Mouse (Mus musculus) layer of hippocampus, postnatal 10 days (tissue): ENCODE results near the gene Abhd17a. TPM values are rescaled to one million over a fixed set of nuclear protein-coding genes. Genes with fewer than 3 reads are reported as not detected.

ENCODE experiments used
- DNase-seq, 2 experiments: peaks; one replicate each; pipeline ENCODE4 v3.0.0; 2021; ENCODE audit warnings: low spot score in 2 of 2
- total RNA-seq, 2 experiments: library from RNA; stranded (reverse); gene quantifications; 2 replicates each; pipeline ENCODE4 v1.2.3; 2021

Abhd17a gene
- total RNA-seq, 2 experiments from 2014 or later = 179 to 191 TPM

DNA sequence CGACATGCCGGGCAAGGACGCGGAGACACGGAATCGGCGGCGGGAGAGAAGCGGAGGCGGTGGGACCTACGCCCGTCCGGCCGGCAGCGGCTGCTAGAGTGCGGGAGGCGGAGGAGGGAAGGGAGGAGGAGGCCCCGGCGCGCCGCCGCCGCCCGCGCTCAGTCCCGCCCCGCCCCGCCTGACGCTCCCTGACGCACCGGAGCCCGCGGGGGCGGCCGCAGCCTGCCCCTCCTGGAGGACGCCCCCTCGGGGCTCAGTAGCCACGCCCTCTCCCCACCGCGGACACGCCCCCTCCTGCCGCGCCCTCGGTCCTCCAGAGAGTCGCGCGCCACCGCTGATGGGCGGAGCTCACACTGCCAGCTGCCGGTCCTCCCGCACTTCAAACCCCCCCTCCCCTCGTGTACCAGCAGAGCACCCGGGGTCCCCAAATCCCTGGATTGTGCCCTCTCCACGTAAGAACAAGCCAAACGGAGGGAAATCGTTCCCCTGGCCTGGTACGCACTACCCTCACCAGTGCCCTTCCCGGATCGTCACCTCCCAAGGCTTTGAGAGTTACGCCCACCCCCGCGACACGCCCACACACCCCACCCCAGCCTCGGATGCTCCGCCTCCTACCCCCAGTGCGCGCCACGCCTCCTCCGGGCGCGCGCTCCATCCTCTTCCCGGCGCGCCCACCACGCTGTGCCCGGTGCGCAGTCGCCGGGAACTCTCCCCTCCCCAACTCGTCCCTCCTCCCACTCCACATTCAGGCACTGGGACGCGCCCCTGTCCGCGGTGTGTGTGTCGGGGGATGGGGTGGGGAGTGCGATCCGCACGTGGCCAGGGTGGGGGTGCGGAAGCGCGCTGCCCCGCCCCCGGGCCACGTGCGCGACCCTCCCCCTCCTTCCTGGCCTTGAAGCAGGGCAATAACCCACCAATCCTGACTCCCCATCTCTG lies 12.7 kb downstream of the Abhd17a start, which contains the start of gene Klf16:
Gene Klf16, minus strand, starts transcription at position 127 of the 936 bp plus-strand sequence.
- peak; percentile 97 to 98 for DNase-seq

- peak; percentile 60 to 72 for DNase-seq
Observed at GRCm38 (mm10) chr10:80576351-80577194, 13.6 kb downstream of the Abhd17a start.

- peak; percentile 8 to 31 for DNase-seq
Observed at GRCm38 (mm10) chr10:80575925-80576324, 14.2 kb downstream of the Abhd17a start.

- DNase-seq = peak; percentile 22 to 29
Observed at GRCm38 (mm10) chr10:80574896-80575295, 15.2 kb downstream of the Abhd17a start.

DNA sequence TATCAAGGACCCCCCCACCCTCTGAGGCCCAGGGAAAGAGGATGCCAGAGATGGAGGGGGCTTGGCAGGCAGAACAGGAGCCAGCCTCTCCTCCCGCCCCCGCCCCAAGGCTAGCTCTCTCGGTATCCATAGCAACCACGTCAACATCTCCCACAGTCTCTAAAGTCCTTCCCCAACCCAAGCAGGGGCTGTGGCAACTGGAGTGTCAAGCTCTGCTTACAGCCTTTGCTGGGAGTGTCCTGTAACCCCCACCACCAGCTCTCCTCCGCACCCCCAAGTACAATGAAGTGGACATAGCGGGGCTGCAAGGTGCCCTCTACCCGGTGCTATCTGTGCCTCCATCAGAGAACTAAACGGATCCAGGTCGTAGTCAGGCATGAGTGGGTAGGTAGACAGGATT lies 16.2 kb downstream of the Abhd17a start:
- no peak for DNase-seq

DNA sequence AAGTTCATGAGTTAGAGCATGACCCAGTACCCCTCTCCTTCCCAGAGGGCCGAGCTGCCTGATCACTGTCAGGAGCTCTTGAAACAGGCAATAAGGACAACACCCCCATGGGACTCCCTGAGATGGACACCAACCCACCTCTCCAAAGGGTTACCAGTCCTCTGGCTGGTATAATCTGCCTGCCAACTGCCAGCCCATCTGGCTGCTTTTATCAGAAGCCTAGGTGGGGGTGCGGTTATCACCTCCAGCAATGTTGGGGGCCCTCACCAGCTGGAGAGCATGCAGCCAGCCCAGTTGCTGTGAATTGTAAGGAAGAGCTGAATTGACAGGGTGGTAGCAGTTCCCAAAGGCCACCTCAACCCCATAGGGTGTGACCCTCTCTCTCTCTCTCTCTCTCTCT lies 17.7 kb downstream of the Abhd17a start:
- peak in 1 of 2 experiments; percentile 16 for DNase-seq

GRCm38 (mm10) chr10:80570871-80571836 lies 19.0 kb downstream of the Abhd17a start:
- DNase-seq = peak; percentile 71 to 72

DNA sequence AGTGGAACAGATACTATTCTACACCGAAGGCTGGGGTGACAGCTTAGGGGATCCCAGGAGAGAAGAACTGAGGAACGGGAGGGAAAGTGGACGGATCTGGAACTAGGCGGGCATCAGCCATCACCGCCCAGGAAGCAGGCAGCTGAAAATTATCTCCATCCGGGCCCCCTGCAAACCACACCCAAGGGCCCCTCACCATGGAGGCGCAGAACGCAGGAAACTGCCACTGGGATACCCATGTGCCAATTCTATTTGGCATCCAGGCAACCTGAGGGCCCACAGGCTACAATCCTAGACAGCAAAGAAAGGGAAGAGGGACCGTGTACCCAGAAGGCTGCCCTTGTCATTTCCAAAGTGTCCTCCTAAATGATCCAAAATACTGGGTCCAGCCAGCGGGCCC lies 19.7 kb downstream of the Abhd17a start:
- DNase-seq = no peak

DNA sequence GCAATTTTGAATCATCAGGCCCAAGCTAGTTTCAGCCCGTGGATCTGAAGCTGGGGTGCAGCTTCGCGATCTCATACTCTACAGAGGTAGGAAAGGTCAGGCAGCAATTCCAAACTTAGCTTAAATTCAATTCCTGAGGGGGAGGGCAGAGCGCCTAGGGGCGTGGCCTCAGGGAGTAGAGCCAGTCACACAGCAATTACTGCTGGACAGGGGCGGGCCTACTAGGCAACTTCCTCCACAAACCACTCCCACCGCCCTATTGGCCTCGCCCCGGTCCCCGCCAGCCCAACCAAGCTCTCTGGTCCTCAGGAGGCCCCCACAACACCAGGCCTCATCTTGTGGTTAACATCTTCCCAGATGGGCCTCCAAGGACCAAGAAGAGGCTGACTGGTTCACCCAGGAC lies 20.5 kb downstream of the Abhd17a start:
- no peak for DNase-seq

DNA sequence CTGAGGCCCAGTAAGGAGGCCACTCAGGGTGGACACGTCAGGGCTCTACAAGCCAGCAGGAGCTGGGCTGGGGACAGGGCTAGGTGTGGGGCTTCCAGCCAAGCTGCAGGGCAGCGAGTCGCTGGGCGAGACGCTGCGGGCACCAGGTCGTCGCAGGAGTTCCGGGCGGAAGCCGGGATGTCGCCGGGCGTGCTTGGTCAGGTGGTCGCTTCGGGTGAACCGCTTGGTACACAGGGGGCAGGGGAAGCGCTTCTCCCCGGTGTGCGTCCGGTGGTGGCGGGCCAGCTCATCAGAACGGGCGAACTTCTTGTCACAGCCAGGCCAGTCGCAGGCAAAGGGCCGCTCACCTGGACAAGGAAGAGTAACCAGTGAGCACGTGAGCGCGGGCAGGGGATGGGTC lies 21.3 kb downstream of the Abhd17a start:
- DNase-seq = no peak

DNA sequence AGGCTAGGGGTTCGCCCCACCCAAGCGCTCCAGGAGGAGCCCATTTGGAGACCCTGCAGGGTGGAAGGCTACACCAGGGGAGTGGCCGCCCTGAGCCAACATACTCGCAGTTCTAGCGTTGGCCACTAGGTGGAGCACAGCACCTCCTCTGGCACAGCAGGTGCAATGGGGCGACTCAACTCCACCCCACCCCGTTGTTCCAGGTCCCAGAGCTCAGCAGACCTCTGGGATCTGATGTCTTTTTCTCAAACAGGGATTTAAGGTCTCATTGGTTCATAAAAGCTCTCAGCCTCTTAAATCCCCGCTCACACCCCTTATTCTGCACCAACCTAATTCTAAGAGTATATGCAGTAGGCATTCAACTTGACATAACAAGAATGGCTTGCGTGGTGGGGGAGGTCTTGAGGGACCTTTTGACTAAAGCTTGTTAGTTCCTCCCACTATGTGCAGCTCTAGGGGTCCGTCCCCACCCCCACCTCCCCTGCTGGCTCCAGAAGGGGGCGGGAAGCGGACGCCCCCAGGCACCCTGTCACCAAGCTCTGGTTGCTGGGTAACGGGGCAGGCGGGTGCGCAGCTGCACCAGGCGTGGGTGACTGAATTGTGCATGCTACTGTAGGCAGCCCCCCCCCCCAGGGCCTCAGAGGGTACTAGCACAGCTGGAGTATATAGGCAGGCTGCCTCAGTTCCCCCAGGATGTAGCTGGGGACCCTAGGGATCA lies 23.6 kb downstream of the Abhd17a start:
- DNase-seq = peak; percentile 96 to 97

DNA sequence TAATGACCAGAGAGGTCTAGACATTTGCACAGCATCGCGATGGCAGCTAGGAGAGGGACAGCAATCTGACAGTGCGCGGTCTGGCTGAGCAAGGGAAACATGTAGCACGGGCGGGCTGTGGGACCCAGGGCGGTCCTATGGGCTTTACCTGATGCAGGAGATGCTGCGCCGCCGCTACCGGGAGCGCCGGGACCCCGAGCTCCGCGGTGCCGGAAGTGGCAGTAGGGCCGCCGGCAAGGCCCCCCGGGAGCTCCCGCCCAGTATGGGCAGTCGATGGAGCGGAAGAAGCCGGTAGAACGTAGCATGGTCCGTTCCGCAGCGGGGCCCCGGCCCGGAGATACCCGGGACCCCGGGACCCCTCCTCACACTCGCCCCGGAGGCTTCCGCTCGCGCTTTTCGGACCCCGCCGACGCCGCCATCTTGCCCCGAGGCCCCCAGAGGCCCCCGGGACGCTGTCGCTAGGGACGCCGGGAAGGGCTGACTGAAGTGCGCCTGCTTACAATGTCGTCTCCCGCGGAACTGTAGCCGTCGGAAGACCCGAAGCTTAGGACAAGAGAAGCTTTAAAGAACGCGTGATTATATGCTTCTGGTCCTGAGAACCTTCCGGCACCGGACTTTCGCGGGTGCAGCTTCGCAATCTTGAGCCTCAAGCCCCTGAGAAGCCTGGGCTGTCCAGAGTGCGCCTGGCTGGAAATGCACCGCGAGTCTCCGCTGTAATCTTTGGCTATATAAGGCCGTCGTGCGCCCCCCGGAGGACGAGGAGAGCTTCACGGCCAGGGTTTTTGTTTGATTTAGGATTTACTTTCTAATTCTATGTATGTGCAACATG lies 28.8 kb downstream of the Abhd17a start, which contains the start of gene Rexo1:
Gene Rexo1, minus strand, starts transcription at position 445 of the 829 bp plus-strand sequence.
- DNase-seq = peak; percentile 92 to 96

GRCm38 (mm10) chr10:80560621-80561020 lies 29.5 kb downstream of the Abhd17a start:
- no peak for DNase-seq

DNA sequence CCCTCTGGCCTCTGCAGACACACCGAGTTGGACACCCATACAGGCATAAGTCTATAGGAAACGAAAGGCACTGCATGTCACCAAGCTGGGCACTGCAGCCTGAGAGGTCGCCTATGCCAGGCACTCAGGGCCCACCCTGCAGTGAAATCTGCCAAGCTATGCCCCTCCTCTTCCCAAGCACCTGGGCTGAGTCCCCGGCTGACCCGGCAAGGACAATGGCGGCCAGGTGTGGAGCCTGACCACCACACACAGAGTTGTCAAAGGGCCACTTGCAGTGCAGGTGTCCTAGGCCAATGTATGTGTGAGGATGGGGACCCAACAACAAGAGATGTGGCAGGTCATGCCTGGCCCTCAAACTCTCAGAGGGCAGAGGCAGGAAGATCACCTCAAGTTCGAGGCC lies 30.7 kb downstream of the Abhd17a start:
- DNase-seq = no peak

DNA sequence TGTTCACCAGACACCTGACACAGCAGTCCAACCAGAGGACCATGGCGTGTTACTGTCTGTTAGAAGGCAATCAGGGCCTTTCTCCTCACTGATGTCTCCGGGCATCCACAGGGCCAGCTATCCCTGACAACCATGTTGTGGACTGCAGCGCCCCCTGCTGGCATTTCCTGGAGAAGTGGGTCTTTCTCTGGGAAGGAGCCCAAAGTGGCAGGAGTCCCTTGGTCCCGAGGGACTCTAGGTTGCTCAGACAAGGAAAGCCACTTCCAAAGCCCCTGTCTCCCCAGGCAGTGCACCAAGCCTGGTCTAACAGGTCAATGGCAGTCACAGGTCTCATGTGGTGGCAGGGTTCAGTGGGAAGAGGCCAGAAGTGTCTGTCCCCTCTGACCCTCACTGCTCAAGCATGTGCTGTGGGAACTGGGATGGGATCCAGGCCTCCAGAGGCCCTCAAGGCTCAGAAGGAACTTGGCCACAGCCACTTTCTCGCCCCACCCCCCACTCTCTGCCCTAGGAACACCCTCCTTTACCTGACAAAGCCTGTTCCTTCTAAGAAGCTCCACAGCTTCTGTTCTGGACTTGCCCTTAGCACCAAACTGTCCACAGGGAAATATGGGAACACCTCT lies 32.7 kb downstream of the Abhd17a start:
- DNase-seq = peak; percentile 86 to 87

DNA sequence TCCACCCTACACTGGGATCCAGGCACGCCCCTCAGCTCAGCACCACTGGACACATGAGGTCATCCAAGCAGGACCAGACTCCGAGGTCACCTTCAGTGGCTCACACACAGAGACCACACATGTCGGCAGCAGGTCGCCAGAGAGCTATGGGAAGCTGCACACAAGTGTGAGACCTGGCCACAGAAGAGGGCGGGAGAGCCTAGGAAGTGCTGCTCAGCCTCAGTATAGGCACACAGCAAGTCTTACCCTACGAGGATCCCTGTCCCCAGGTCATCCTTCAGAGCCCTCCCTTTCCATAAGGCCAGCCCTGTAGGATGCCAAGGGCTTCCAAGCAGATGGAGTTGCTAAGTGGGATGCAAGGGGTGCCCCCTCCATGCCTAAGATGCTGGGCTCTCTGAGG lies 36.1 kb downstream of the Abhd17a start:
- DNase-seq = no peak

DNA sequence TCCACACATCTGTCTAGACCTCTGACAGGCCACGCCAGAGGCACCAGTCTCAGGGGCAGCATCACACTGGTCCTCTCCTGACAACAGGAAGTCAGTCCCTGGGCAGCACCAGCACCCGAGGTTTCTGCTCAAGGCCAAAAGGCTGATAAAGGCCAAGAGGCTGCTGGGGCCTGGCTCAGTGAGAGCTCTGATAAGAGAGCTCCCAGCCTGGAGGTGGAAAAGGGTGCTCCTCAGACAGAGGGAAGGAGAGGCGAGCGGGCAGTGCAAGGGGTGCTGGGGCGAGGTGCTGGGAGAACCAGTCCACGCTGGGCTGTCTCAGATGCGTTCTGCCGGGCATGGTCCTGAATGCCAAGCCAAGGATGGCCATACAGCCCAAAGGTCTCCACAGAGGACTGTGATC lies 36.6 kb downstream of the Abhd17a start:
- DNase-seq = no peak

- no peak for DNase-seq
Observed at GRCm38 (mm10) chr10:80552364-80552763, 37.8 kb downstream of the Abhd17a start.

DNA sequence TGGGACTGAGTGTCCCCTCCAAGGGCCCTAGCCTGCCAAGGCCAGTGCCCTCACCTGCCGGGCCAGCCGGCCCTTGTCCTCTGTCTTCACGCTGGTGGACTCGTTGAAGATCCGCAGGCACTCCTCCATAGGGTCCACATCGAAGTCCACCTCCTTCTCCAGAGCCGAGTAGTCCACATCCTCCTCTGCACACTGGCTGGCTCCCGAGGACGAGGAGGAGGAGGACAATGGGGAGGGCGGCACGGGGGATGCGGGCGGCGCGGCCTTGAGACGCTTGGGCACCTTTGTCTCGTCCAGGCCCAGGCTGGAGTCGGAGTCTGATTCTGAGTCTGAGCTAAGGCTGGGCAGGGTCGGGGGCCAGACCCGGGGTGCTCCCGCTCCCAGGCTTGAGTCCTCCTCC lies 40.9 kb downstream of the Abhd17a start:
- no peak for DNase-seq
